25 mouse cellular contexts compared by ENCODE assay signal in genomic region chr14:61230179-61230578, GRCm38 (mm10). TPM values are rescaled to one million over a fixed set of nuclear protein-coding genes. Genes with fewer than 3 reads are reported as not detected.
"Had no signal": no experiment of that assay in that cellular context is flagged by ENCODE, and none has a peak within 500 bp of the region (broad histone marks: within the 10 kb centered on the region; RNA-seq: fewer than 3 reads in every experiment).

No protein-coding gene starts in this region.

- H3K4me2 ChIP-seq: limb, embryonic 12.5 days; limb, embryonic 15.5 days; midbrain, embryonic 12.5 days; midbrain, embryonic 15.5 days; neural tube, embryonic 13.5 days had no signal

- H3K9ac ChIP-seq: limb, embryonic 12.5 days; limb, embryonic 15.5 days; midbrain, embryonic 12.5 days; midbrain, embryonic 15.5 days; neural tube, embryonic 13.5 days had no signal

- H3K27me3 ChIP-seq: limb, embryonic 12.5 days; limb, embryonic 15.5 days; midbrain, embryonic 12.5 days; midbrain, embryonic 15.5 days; neural tube, embryonic 13.5 days had no signal

- H3K36me3 ChIP-seq: limb, embryonic 12.5 days; limb, embryonic 15.5 days; midbrain, embryonic 12.5 days; midbrain, embryonic 15.5 days; neural tube, embryonic 13.5 days had no signal

- ATAC-seq: intestine, postnatal 0 days; midbrain, embryonic 15.5 days had no signal

- H3K4me1 ChIP-seq: limb, embryonic 12.5 days; limb, embryonic 15.5 days; midbrain, embryonic 12.5 days; midbrain, embryonic 15.5 days; neural tube, embryonic 13.5 days had no signal

- H3K27ac ChIP-seq: kidney, postnatal 0 days; left cerebral cortex, adult 2 months; limb, embryonic 12.5 days; limb, embryonic 15.5 days; midbrain, embryonic 12.5 days; midbrain, embryonic 15.5 days; neural tube, embryonic 13.5 days; stomach, postnatal 0 days had no signal

- H3K4me3 ChIP-seq: left cerebral cortex, adult 2 months; limb, embryonic 12.5 days; limb, embryonic 15.5 days; midbrain, embryonic 12.5 days; midbrain, embryonic 15.5 days; neural tube, embryonic 13.5 days had no signal

- H3K9me3 ChIP-seq: limb, embryonic 12.5 days; limb, embryonic 15.5 days; midbrain, embryonic 12.5 days; midbrain, embryonic 15.5 days; neural tube, embryonic 13.5 days had no signal

- DNase-seq: kidney, adult 2 months; kidney, postnatal 36 days; layer of hippocampus, postnatal 36 days; left cerebral cortex, postnatal 4 days; lung, adult 2 months; lung, postnatal 14 days; lung, postnatal 4 days; right cerebral cortex, adult 18-20 months; right cerebral cortex, postnatal 14 days; right cerebral cortex, postnatal 4 days; thymus, adult 2 months; thymus, postnatal 14 days; thymus, postnatal 4 days had no signal

RNA-seq across cellular contexts. Expression of gene Sgcg, which starts 28.1 kb away (rescaled TPM):
- total RNA-seq: layer of hippocampus, postnatal 36 days; left cerebral cortex, postnatal 14 days; left cerebral cortex, postnatal 4 days; megakaryocyte progenitor cell, adult 5-6 weeks; neutrophil, adult 5-6 weeks had no signal
- polyA plus RNA-seq: midbrain, embryonic 12.5 days had no signal
